In the genomic region with DNA sequence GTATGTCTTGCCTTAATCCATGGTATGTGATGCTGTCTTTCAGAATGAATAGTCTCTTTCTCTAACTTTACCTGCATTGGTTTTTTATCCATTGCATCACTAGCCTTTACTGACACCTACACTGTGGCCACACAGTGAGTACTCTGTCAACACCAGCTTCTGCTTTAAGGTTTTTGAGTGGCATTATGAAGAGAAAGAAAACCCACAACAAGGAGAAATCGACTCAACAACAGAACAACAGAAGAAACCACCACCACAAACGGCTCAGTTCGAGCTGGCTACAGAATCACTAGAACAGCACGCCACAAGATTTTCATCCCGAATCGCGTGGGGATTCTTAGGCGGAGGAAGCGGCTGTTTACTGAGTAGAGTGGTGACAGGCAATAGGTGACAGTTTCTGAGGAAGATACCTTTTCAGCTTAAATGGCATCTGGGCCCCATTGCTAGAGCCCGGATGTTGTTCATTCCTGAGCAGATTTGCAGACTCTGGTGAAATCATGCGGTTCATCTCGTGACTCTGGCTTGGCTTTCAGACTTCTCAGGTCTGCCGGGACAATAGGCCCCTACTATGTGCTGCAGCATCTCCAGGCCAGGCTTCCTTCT, we compare ENCODE assay signal across 22 mouse cellular contexts. TPM values are rescaled to one million over a fixed set of nuclear protein-coding genes. Genes with fewer than 3 reads are reported as not detected.
DNase-seq lines count a peak whose midpoint lies in the region; ATAC-seq lines count a peak whose summit lies in the region.
"Had no signal": no experiment of that assay in that cellular context is flagged by ENCODE, and none has a peak within 500 bp of the region (broad histone marks: within the 10 kb centered on the region; RNA-seq: fewer than 3 reads in every experiment).

No protein-coding gene starts in this region.

- no peaks in the 10 kb centered on the region for H3K27me3 ChIP-seq in intestine, embryonic 16.5 days (replicated peaks; ENCODE audit: control insufficient read depth, insufficient read depth, low read length)
- H3K27me3 ChIP-seq in embryonic facial prominence, embryonic 10.5 days (replicated peaks; ENCODE audit: low read depth, poor library complexity, severe bottlenecking): no peaks in the 10 kb centered on the region
- H3K27me3 ChIP-seq: forebrain, embryonic 12.5 days; hindbrain, embryonic 12.5 days had no signal

- peak; percentile 83 for DNase-seq in CD4-positive helper T cell, adult 2 months (ENCODE audit: low read depth, low spot score)
- DNase-seq in CD8-positive naive resting alpha-beta T cell, adult 2 months (ENCODE audit: low read depth in 2 of 2, low spot score in 2 of 2): peak; percentile 63 to 72
- no peak for DNase-seq in left cerebral cortex, adult 11 months (ENCODE audit: low spot score)
- DNase-seq in embryonic facial prominence, embryonic 10.5 days (ENCODE audit: low spot score): no peak
- no peak for DNase-seq in yolk sac, embryonic 10.5 days (ENCODE audit: low spot score)
- DNase-seq: B cell, adult 2 months; cerebellum, adult 18-20 months; gastrocnemius, postnatal 14 days; kidney, adult 9 months; kidney, postnatal 36 days; layer of hippocampus, adult 9-11 months; lung, adult 2 months; retina, postnatal 1 day; right cerebral cortex, postnatal 4 days had no signal

- H3K4me3 ChIP-seq in intestine, embryonic 16.5 days (ENCODE audit: low read length): no peak overlapping the region
- H3K4me3 ChIP-seq in embryonic facial prominence, embryonic 10.5 days: no peak overlapping the region
- H3K4me3 ChIP-seq: forebrain, embryonic 12.5 days; hindbrain, embryonic 12.5 days had no signal

- 86% methylated on average over 13 of the region's 13 CpGs for WGBS in intestine, embryonic 16.5 days
- WGBS in embryonic facial prominence, embryonic 10.5 days: 78% methylated on average over 13 of the region's 13 CpGs

- H3K9ac ChIP-seq in intestine, embryonic 16.5 days (ENCODE audit: low read depth, low read length): no peak overlapping the region
- H3K9ac ChIP-seq: forebrain, embryonic 12.5 days; hindbrain, embryonic 12.5 days had no signal

- H3K27ac ChIP-seq in intestine, embryonic 16.5 days (ENCODE audit: low read length): no peak overlapping the region
- no peak overlapping the region for H3K27ac ChIP-seq in embryonic facial prominence, embryonic 10.5 days (replicated peaks)
- H3K27ac ChIP-seq: forebrain, embryonic 12.5 days; hindbrain, embryonic 12.5 days had no signal

- H3K4me1 ChIP-seq in intestine, embryonic 16.5 days (ENCODE audit: control insufficient read depth, insufficient read depth, low read length): no peaks in the 10 kb centered on the region
- H3K4me1 ChIP-seq in embryonic facial prominence, embryonic 10.5 days: peaks cover 12% of the 10 kb centered on the region
- H3K4me1 ChIP-seq: forebrain, embryonic 12.5 days; hindbrain, embryonic 12.5 days had no signal

- H3K36me3 ChIP-seq in intestine, embryonic 16.5 days (ENCODE audit: control insufficient read depth, insufficient read depth, low read length): no peaks in the 10 kb centered on the region
- H3K36me3 ChIP-seq in embryonic facial prominence, embryonic 10.5 days (replicated peaks): no peaks in the 10 kb centered on the region
- H3K36me3 ChIP-seq: forebrain, embryonic 12.5 days; G1E; hindbrain, embryonic 12.5 days had no signal

- ATAC-seq in granulocyte monocyte progenitor cell, adult 5-6 weeks (replicated peaks; ENCODE audit: poor library complexity, severe bottlenecking): 0 out of 2 replicates have a peak, but pooled peaks have one; percentile 7
- peak; percentile 33; the same call in 1 of the 2 replicates for ATAC-seq in neutrophil, adult 5-6 weeks (ENCODE audit: extremely low read depth, insufficient number of reproducible peaks, low FRiP score, poor library complexity, severe bottlenecking)
- no peak for ATAC-seq in intestine, embryonic 16.5 days
- ATAC-seq: midbrain, embryonic 16.5 days had no signal

- no peaks in the 10 kb centered on the region for H3K9me3 ChIP-seq in intestine, embryonic 16.5 days (ENCODE audit: control insufficient read depth, low read length)
- no peaks in the 10 kb centered on the region for H3K9me3 ChIP-seq in embryonic facial prominence, embryonic 10.5 days
- H3K9me3 ChIP-seq: forebrain, embryonic 12.5 days; G1E; hindbrain, embryonic 12.5 days had no signal

- no peak overlapping the region for H3K4me2 ChIP-seq in intestine, embryonic 16.5 days (ENCODE audit: low read depth, low read length)
- H3K4me2 ChIP-seq: forebrain, embryonic 12.5 days; hindbrain, embryonic 12.5 days; liver, embryonic 11.5 days had no signal

RNA-seq across cellular contexts. Expression of a gene that starts 14.6 kb away (rescaled TPM):
- total RNA-seq in granulocyte monocyte progenitor cell, adult 5-6 weeks (2014; fragmentation: Nextera tagmentation): not detected in 2 replicates
- total RNA-seq in granulocyte monocyte progenitor cell, adult 5-6 weeks (2017): not detected in 2 replicates
- total RNA-seq in neutrophil, adult 5-6 weeks (2017): not detected in 2 replicates
- polyA plus RNA-seq in intestine, embryonic 16.5 days (2015; fragmentation: Nextera tagmentation; extraction: Ambion mirVana): 0.94 and 1.1 TPM in 2 replicates
- polyA plus RNA-seq in embryonic facial prominence, embryonic 10.5 days (2016; fragmentation: Nextera tagmentation; extraction: Ambion mirVana): 0.11 and 0.12 TPM in 2 replicates
- polyA plus RNA-seq: G1E had no signal

RNA-seq across cellular contexts. Expression of a gene that starts 16.8 kb away (rescaled TPM):
- 3.2 and 6.1 TPM in 2 replicates for total RNA-seq in granulocyte monocyte progenitor cell, adult 5-6 weeks (2014; fragmentation: Nextera tagmentation)
- 3.0 and 4.4 TPM in 2 replicates for total RNA-seq in granulocyte monocyte progenitor cell, adult 5-6 weeks (2017)
- 7.3 and 7.6 TPM in 2 replicates for total RNA-seq in neutrophil, adult 5-6 weeks (2017)
- 1.4 and 1.7 TPM in 2 replicates for polyA plus RNA-seq in intestine, embryonic 16.5 days (2015; fragmentation: Nextera tagmentation; extraction: Ambion mirVana)
- polyA plus RNA-seq in embryonic facial prominence, embryonic 10.5 days (2016; fragmentation: Nextera tagmentation; extraction: Ambion mirVana): 0.62 and 0.68 TPM in 2 replicates
- polyA plus RNA-seq: G1E had no signal

Comparison
In these comparisons a context has a peak if more than half of its experiments do, and no peak if none do; other contexts are left out.
1. DNase-seq: peak in CD4-positive helper T cell, adult 2 months (single experiment) and CD8-positive naive resting alpha-beta T cell, adult 2 months (2 of 2); none in left cerebral cortex, adult 11 months (single experiment), embryonic facial prominence, embryonic 10.5 days (single experiment) and yolk sac, embryonic 10.5 days (single experiment).